Mouse (Mus musculus) layer of hippocampus, postnatal 36 days (tissue): ENCODE data around the gene Gm13083. TPM values are rescaled to one million over a fixed set of nuclear protein-coding genes. Genes with fewer than 3 reads are reported as not detected.
"Not testable (repeated sequence)": the region's sequence is repeated elsewhere in the genome, so short reads cannot be mapped to it uniquely, and the experiment has no call there.

Experiments used
- DNase-seq, 2 experiments: peaks; one replicate each; pipeline ENCODE4 v3.0.0; 2022
- total RNA-seq, 2 experiments: library from RNA; stranded (reverse); gene quantifications; 2 replicates each; pipeline ENCODE4 v1.2.3; 2021

Gene Gm13083
- total RNA-seq: not detected

DNA sequence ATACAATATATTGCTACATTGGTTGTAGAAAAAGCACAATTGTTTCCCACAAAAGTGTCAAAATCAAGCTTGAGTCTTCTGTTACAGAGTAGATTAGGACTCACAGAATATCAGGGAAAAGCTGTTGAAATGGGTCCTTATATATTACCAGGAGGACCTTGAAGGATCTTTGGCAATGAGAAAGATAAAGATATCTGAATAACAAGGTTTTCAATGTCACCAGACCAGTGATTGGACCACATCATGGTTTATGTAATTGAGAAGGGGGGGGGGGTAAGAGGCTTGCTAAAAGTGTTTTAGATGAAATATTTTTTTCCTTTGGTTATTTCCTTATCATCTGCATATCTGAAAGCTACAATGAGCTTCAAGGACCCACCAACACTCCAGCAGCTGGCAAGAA is at the start of gene Gm13083:
Gene Gm13083 (plus strand): TSS at position 301 of the 400 bp plus-strand sequence.
- not testable (repeated sequence) for DNase-seq

DNA sequence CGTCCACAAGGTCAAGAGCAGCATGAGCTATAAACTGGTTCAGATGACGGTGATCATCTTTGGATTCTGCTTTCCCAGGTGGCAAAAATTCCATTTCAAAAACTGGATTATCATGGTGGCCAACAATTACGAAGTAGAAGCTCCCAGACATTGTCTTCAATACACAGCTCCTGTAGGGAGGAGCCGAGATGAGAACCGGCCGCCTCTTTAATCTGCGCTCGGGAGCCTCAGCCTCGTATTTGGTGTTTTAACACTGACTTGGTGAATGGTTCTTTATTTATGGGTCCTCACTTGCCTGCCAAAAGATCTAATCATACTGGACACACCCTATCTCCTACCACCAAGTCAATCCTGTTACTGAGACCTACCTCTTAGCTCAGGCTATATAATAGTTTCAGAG is 2.9 kb upstream of the Gm13083 start:
- not testable (repeated sequence) for DNase-seq

DNA sequence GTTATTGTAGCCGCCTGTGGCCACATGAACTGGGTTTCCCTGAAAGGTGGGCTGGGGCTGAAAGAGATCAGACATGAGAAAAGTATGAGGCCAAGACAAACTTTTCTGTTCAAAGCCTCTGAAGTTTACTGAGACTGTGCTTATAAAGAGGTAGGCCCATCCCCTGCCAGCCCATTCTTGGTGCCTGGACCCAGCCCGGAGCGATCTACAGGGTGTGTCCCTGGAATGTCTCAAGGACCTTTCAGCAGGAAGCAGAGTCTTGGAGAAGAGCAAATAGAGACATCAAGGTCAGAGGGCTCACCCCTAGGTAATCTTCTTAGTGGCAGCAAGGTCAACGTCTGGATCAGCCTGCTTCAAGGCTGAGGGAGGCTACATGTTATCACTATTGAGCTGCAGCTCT is 3.3 kb downstream of the Gm13083 start:
- not testable (repeated sequence) for DNase-seq

DNA sequence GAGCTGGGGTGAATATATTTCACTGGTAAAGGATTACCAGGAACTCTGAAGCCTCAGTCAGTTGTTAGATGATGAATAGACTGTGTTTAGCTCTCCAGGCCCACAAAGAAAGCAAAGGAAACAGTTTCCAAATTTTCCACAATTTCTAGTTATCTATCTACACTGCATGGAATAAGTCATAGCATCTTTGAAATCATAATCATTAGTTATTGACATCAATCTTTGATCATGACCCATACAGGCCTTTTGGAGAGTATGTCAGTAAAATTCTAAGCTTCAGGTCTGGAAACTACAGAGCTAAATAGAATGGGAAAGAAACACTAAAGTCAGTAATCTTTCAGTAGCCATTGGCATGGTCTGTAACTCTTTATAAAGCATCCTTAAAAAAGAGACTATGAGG is 42.3 kb downstream of the Gm13083 start, which contains the start of gene Gm13088:
Gene Gm13088 (minus strand): TSS at position 101 of the 400 bp plus-strand sequence.
- not testable (repeated sequence) for DNase-seq

Other genes starting within 250 kb of the Gm13083 start
- not detected for gene Pramel1, start 220.6 kb upstream of the Gm13083 start, total RNA-seq
- 10 to 100 TPM; 13.5 to 15.6 TPM for gene Pramef8, start 202.6 kb upstream of the Gm13083 start, total RNA-seq
- not detected for gene Oog4, start 164.7 kb upstream of the Gm13083 start, total RNA-seq
- gene Gm13043, start 103.7 kb upstream of the Gm13083 start, total RNA-seq: not detected
- gene Gm13040, start 79.0 kb upstream of the Gm13083 start, total RNA-seq: not detected
- gene BC080695, start 63.3 kb upstream of the Gm13083 start, total RNA-seq: not detected
- gene Gm13057, start 63.3 kb upstream of the Gm13083 start, total RNA-seq: not detected
- not detected for gene Gm13088, start 42.2 kb downstream of the Gm13083 start, total RNA-seq
- gene Gm13089, start 87.7 kb downstream of the Gm13083 start, total RNA-seq: not detected
- gene Gm13078, start 104.5 kb downstream of the Gm13083 start, total RNA-seq: not detected
- not detected for gene Gm13023, start 174.3 kb downstream of the Gm13083 start, total RNA-seq
- gene Gm13084, start 201.1 kb downstream of the Gm13083 start, total RNA-seq: not detected
- gene Gm13103, start 231.5 kb downstream of the Gm13083 start, total RNA-seq: not detected